Mouse (Mus musculus): ENCODE measurements around the gene Ptms. TPM values are rescaled to one million over a fixed set of nuclear protein-coding genes. Genes with fewer than 3 reads are reported as not detected.

Ptms gene
- total and polyA plus RNA-seq, 3 experiments, result 5.6 to 86.4 (median 34.1) TPM

DNA sequence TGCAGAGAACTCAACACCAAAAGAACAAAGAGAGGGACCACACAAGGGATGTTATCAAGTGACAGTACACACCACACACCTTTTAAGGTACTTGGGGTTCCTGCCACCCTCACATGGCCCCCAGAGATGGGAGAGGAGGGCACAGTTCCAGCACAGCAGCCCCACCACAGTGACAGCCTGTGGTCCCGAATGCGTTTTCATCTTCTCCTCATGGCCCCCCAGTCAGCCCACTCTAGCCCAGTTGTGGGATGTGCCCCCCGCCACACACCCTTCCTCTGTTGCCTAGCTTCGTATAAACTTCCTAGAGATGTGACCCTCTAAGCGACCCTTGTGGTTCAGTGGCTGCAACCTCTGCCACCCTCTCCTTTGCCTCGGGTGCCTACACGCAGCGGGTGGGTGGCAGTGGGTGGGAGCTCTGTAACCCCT, 33.9 kb downstream of the Ptms start:
- ATAC-seq (ENCODE audit: extremely low read depth, insufficient number of reproducible peaks, low FRiP score, poor library complexity, severe bottlenecking) (no peak), DNase-seq (ENCODE audit: low spot score) (no peak)
- peaks cover 42% of the 10 kb centered on the region for H3K27me3 ChIP-seq (ENCODE audit: insufficient read depth, low read length)
- TF ChIP-seq GATA2 (IDR thresholded peaks at IDR 0.05; ENCODE audit: borderline replicate concordance, low read depth, low read length) (no peak), POLR2AphosphoS5 (IDR thresholded peaks at IDR 0.05; ENCODE audit: insufficient replicate concordance, low read depth, low read length) (no peak), GATA1 (IDR thresholded peaks at IDR 0.05; ENCODE audit: borderline replicate concordance, low read length) (no peak), TAL1 (conservative IDR thresholded peaks at IDR 0.05; ENCODE audit: low read depth, low read length) (no peak), CTCF (IDR thresholded peaks at IDR 0.05; ENCODE audit: low read depth, low read length) (no peak)
- H3K4me1 ChIP-seq (ENCODE audit: insufficient read depth, low read depth, low read length), result peaks cover 2% of the 10 kb centered on the region; the same call in 1 of the 2 replicates
- H3K9me3 ChIP-seq (replicated peaks), result no peaks in the 10 kb centered on the region
- no peaks in the 10 kb centered on the region for H3K36me3 ChIP-seq (replicated peaks)
- H3K4me3 ChIP-seq (ENCODE audit: low read depth, low read length), result no peak overlapping the region

DNA sequence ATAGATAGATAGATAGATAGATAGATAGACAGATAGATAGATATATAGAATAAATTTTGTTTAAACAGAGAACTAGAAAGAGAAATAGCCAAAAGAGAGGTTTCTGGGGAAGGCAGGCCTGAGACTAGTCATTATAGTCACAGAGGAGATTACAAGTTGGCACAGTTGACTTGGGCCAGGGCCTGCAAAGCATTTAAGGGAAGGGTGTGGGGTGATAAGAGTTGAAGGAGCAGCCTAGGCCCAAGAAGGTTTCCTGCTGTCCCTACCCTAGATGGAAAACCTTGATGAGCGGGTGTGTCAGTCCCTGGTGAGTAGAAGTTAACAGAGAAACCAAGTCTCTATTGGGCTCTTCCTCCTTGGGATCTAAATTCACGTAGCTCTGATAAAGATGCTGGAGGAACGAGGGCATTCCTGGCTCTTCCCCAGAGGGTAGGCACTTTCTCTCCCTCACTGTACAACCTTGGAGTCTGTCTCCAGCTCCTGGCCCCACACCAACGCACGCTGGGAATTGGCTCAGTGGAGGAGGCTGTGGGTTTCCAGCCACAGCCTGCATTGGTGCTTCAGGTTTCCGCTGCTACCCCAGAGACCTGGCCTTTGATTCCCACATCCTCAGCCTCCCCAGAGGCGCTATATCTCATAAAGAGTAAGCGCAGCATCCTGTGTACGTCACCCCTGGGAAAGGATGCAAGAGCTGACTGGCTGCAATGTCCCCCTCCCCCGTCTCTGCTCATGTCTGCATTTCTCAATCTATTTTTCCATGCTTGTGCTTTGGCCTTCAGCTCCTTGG, 35.0 kb downstream of the Ptms start:
- no peak for DNase-seq (ENCODE audit: low spot score)
- Histone ChIP-seq H3K36me3 (replicated peaks) (no peaks in the 10 kb centered on the region), H3K27me3 (ENCODE audit: insufficient read depth, low read length) (peaks cover 42% of the 10 kb centered on the region), H3K9me3 (replicated peaks) (no peaks in the 10 kb centered on the region), H3K4me1 (ENCODE audit: insufficient read depth, low read depth, low read length) (peaks cover 2% of the 10 kb centered on the region; the same call in 1 of the 2 replicates), H3K4me3 (ENCODE audit: low read depth, low read length) (no peak overlapping the region)
- ATAC-seq (ENCODE audit: extremely low read depth, insufficient number of reproducible peaks, low FRiP score, poor library complexity, severe bottlenecking), result no peak
- TF ChIP-seq TAL1 (conservative IDR thresholded peaks at IDR 0.05; ENCODE audit: low read depth, low read length) (no peak), POLR2AphosphoS5 (IDR thresholded peaks at IDR 0.05; ENCODE audit: insufficient replicate concordance, low read depth, low read length) (no peak), GATA2 (IDR thresholded peaks at IDR 0.05; ENCODE audit: borderline replicate concordance, low read depth, low read length) (no peak), CTCF (IDR thresholded peaks at IDR 0.05; ENCODE audit: low read depth, low read length) (no peak), GATA1 (IDR thresholded peaks at IDR 0.05; ENCODE audit: borderline replicate concordance, low read length) (no peak)

- H3K4me3 ChIP-seq (ENCODE audit: low read depth, low read length), result no peak overlapping the region
- H3K4me1 ChIP-seq (ENCODE audit: insufficient read depth, low read depth, low read length), result peaks cover 2% of the 10 kb centered on the region; the same call in 1 of the 2 replicates
- H3K36me3 ChIP-seq (replicated peaks), result no peaks in the 10 kb centered on the region
- no peaks in the 10 kb centered on the region for H3K9me3 ChIP-seq (replicated peaks)
- ATAC-seq (ENCODE audit: extremely low read depth, insufficient number of reproducible peaks, low FRiP score, poor library complexity, severe bottlenecking) (no peak), DNase-seq (ENCODE audit: low spot score) (no peak)
- H3K27me3 ChIP-seq (ENCODE audit: insufficient read depth, low read length), result peaks cover 35% of the 10 kb centered on the region
- TF ChIP-seq TAL1 (conservative IDR thresholded peaks at IDR 0.05; ENCODE audit: low read depth, low read length) (no peak), POLR2AphosphoS5 (IDR thresholded peaks at IDR 0.05; ENCODE audit: insufficient replicate concordance, low read depth, low read length) (no peak), CTCF (IDR thresholded peaks at IDR 0.05; ENCODE audit: low read depth, low read length) (no peak), GATA2 (IDR thresholded peaks at IDR 0.05; ENCODE audit: borderline replicate concordance, low read depth, low read length) (no peak), GATA1 (IDR thresholded peaks at IDR 0.05; ENCODE audit: borderline replicate concordance, low read length) (no peak)
Observed at GRCm38 (mm10) chr6:124883351-124883750, 36.6 kb downstream of the Ptms start.

DNA sequence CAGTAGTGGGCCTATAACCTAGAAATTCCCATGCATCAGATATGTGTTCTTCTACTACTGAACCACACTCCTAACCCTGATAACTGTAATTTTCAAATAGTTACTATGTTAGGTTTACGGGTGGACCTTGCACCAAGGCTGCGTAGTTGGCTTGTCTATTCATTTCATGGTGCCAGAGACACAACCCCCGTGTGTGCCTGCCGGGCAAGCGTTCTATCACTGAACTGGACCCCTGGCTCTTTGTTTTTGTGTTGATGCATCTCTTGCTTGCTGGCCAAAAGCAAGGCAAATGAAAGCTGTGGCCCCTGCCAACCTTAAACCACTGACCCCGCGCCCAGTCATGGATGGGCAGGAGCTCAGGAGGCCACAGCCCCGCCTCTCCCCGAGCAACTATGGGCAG, 38.1 kb downstream of the Ptms start:
- TF ChIP-seq TAL1 (conservative IDR thresholded peaks at IDR 0.05; ENCODE audit: low read depth, low read length) (no peak), GATA2 (IDR thresholded peaks at IDR 0.05; ENCODE audit: borderline replicate concordance, low read depth, low read length) (no peak)
- H3K36me3 ChIP-seq (replicated peaks), result no peaks in the 10 kb centered on the region
- DNase-seq (ENCODE audit: low spot score), result no peak
- peaks cover 35% of the 10 kb centered on the region for H3K27me3 ChIP-seq (ENCODE audit: insufficient read depth, low read length)
- no peak for ATAC-seq (ENCODE audit: extremely low read depth, insufficient number of reproducible peaks, low FRiP score, poor library complexity, severe bottlenecking)
- H3K4me3 ChIP-seq (ENCODE audit: low read depth, low read length), result no peak overlapping the region
- peaks cover 2% of the 10 kb centered on the region; the same call in 1 of the 2 replicates for H3K4me1 ChIP-seq (ENCODE audit: insufficient read depth, low read depth, low read length)
- no peaks in the 10 kb centered on the region for H3K9me3 ChIP-seq (replicated peaks)

GRCm38 (mm10) chr6:124879390-124879789, 40.5 kb downstream of the Ptms start:
- DNase-seq (ENCODE audit: low spot score), result no peak
- Histone ChIP-seq H3K9me3 (replicated peaks) (no peaks in the 10 kb centered on the region), H3K4me3 (ENCODE audit: low read depth, low read length) (no peak overlapping the region), H3K36me3 (replicated peaks) (no peaks in the 10 kb centered on the region), H3K4me1 (ENCODE audit: insufficient read depth, low read depth, low read length) (peaks cover 2% of the 10 kb centered on the region; the same call in 1 of the 2 replicates), H3K27me3 (ENCODE audit: insufficient read depth, low read length) (peaks cover 26% of the 10 kb centered on the region)
- TF ChIP-seq GATA2 (IDR thresholded peaks at IDR 0.05; ENCODE audit: borderline replicate concordance, low read depth, low read length) (no peak), POLR2AphosphoS5 (IDR thresholded peaks at IDR 0.05; ENCODE audit: insufficient replicate concordance, low read depth, low read length) (no peak), GATA1 (IDR thresholded peaks at IDR 0.05; ENCODE audit: borderline replicate concordance, low read length) (no peak), TAL1 (conservative IDR thresholded peaks at IDR 0.05; ENCODE audit: low read depth, low read length) (no peak), CTCF (IDR thresholded peaks at IDR 0.05; ENCODE audit: low read depth, low read length) (no peak)
- no peak for ATAC-seq (ENCODE audit: extremely low read depth, insufficient number of reproducible peaks, low FRiP score, poor library complexity, severe bottlenecking)

GRCm38 (mm10) chr6:124874348-124874747, 45.6 kb downstream of the Ptms start:
- ATAC-seq (ENCODE audit: extremely low read depth, insufficient number of reproducible peaks, low FRiP score, poor library complexity, severe bottlenecking), result no peak
- Histone ChIP-seq H3K9me3 (replicated peaks) (no peaks in the 10 kb centered on the region), H3K4me1 (ENCODE audit: insufficient read depth, low read depth, low read length) (no peaks in the 10 kb centered on the region), H3K27me3 (ENCODE audit: insufficient read depth, low read length) (peaks cover 37% of the 10 kb centered on the region), H3K36me3 (replicated peaks) (no peaks in the 10 kb centered on the region), H3K4me3 (ENCODE audit: low read depth, low read length) (no peak overlapping the region)
- TF ChIP-seq POLR2AphosphoS5 (IDR thresholded peaks at IDR 0.05; ENCODE audit: insufficient replicate concordance, low read depth, low read length) (no peak), GATA2 (IDR thresholded peaks at IDR 0.05; ENCODE audit: borderline replicate concordance, low read depth, low read length) (no peak), TAL1 (conservative IDR thresholded peaks at IDR 0.05; ENCODE audit: low read depth, low read length) (no peak), GATA1 (IDR thresholded peaks at IDR 0.05; ENCODE audit: borderline replicate concordance, low read length) (no peak), CTCF (IDR thresholded peaks at IDR 0.05; ENCODE audit: low read depth, low read length) (no peak)
- no peak for DNase-seq (ENCODE audit: low spot score)

Measured in G1E (cell line).